Mouse (Mus musculus): ENCODE data around the gene Grik3.

Grik3 gene

DNA sequence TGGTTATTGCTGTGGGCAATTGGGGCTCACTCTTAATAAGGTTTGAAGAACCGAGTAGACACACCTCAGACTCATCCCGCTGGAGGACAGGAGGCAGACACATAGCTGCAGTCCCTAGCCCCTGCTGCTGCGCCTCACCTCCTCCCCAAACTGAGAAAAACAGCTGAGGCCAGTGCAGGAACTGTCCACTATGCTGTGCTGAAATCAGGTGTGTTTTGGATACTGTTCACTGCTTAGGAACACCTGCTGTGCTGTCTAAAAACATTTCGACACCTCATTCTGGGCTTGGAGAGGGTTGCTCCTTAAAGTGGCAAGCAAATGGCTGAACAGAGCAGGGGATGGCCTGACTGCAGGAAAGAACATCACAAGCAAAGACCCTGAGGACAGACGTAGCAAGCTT is 57.7 kb downstream of the Grik3 start:
- DNase-seq, result no peak

- no peak for DNase-seq
Observed at GRCm38 (mm10) chr4:125553754-125554153, 63.3 kb downstream of the Grik3 start.

- no peak for DNase-seq
Observed at GRCm38 (mm10) chr4:125556405-125557308, 66.2 kb downstream of the Grik3 start.

DNA sequence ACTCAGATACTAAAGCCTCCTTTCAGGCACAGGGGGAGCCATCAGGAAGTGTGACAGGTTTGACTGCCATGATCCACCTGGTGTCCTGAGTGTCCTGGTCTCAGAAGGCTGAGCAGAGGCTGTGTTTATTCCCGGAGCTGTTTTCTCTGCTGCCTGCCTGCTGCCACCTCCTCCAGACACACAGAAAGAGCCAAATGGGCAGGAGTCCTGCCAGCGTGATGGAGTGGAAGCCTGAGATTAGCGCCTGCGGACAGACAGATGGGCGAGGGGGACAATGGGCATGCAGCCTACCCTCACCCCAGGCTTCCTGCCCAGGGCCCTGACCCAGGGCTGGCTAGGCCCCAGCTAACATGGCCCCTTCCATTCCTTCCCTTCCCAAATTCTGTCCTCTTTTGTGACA is 69.1 kb downstream of the Grik3 start:
- no peak for DNase-seq

DNA sequence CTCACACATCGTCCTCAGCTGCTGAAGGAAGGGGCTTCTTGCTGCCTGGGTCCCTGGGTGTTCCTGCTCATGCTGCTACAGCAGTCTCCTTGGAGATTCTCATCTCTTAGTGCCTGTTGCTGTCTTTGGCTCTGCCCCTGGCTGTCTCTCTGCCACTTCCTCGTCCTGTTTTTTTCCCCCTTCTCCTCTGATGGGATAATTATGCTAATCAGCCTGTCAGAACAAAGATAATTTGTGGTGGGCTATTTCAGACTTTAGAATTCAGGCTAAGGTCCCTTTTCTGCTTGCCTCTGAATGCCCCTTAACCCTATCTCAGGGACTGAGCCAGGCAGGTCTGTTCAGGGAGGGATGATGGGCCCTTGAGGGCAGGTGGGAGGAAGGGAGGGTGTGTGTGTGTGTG is 70.3 kb downstream of the Grik3 start:
- DNase-seq, result no peak

GRCm38 (mm10) chr4:125563579-125563978 is 73.1 kb downstream of the Grik3 start:
- DNase-seq, result no peak

DNA sequence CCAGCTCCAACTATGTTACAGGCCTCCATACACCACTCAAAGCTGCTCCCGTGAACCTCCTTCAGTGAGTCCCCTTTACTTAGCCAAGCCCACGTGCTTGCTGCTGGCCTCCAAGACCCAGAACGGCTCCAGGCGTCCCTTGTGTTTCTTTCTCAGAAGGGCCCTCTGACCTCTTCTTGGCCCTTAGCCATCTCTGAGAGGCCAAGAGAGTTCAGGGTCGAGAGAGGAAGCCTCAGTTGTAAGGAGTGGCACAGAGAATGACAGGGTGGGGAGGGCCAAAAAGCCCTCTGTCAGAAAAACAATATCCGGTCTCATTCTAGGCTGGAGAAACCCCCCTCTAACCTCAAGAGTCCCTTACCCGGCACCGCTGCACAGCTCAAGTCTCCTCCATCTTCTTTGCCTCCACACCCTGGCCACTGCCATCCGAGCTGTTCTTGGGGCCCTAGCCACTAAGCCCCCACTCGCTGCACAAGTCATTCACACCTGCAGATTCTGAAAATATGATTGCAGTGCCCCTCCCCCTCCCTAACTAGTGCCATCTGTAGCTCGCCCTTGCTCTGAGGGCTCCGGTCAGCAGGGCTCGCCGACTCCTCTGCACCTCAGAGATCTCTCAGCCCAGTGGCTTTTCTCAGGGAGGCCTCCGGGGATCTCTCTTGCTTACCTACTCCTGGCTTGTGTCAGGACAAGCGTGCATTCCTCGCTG is 73.7 kb downstream of the Grik3 start:
- DNase-seq, result no peak

- DNase-seq, result no peak
Observed at GRCm38 (mm10) chr4:125565711-125566439, 75.4 kb downstream of the Grik3 start.

- no peak for DNase-seq
Observed at GRCm38 (mm10) chr4:125568210-125568609, 77.7 kb downstream of the Grik3 start.

GRCm38 (mm10) chr4:125571651-125572311 is 81.3 kb downstream of the Grik3 start:
- DNase-seq, result no peak

DNA sequence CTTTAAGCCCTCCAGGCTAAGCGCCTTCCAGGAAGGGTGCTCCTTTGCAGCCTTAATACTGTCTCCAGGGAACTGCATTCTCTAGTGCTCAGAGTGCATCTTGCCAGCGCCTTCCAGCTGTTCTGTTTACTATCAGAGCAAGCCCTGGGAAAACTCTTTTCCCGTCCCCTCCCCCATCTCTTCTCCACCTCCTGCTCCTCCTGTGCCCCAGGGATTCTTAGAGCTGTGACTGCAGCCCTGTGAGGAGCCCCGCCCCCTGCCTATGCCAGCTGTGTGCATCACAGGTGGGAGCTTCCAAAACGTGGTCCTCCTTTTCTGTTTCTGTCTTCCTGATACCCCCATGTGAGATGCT is 81.8 kb downstream of the Grik3 start:
- DNase-seq, result no peak

DNA sequence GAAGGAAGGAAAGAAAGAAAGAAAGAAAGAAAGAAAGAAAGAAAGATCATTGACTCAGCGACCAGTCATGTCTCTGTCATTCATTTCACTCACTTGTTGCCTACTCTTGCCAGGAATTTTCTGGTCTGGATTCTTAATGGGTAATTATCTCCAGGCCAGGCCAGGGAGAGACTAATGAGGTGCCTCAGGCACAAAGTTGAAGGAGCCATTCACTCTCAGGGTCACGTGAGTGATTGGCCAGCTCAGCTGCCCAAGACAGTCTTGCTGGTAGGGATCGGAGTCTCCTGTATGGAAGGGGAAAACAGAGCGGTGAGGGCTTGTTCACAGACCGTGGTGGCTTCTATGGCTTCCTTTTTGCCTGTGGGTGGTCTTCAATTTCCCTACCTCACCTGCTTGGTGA is 82.5 kb downstream of the Grik3 start:
- DNase-seq, result no peak

DNA sequence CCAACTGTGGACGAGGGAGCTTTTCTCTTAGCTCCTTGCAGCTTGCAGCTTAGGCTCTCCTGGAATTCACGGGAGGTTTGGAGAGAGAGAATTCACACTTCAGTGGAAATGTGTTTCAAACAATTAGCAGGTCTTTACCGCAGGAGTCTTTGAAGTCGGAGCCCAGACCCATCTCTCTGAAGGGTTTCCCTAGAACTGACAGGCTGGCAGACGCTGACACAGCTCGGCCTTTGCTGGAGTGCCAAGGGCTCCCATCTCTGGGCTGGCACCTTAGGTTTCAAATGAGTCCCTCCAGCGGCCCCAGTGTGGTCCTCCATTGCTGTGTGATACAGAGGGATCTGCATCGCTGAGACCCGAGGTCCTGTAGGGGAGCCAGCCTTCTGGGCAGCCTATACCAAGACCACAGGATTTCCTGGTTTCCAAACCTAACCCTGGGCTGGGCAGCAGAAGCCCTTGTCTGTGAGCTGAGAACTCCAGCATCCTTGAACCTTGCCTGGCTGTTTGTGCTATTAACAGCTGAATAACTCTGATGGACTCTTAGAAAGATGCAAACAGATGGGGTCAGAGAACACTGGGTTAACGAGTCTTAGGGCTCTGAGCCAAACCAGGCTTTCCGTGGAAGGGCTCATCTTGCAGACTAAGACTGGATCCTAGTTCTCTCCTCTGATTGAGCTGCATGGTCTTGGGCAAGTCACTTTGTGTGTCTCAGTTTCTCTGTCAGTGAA is 83.6 kb downstream of the Grik3 start:
- DNase-seq, result no peak

DNA sequence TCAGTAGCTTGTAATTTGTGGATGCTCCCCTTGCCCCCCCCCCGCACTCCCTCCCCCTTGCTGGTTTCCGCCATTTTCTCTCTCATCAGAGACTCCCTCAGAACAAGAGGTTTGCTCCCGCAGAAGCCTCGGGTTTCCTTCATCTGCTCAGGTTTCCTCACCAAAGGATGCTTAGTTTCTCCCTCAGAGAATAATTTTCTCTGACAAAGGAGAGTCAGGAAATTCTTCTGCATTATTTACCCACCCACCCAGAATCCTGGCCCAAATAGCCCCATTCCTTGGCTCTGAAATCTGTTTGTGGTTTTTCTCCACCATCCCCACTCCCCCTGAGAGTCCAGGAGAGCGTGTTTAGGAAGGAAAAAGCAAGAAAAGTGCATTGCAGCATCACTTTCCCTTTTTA is 89.8 kb downstream of the Grik3 start:
- no peak for DNase-seq

- no peak for DNase-seq
Observed at GRCm38 (mm10) chr4:125583272-125583671, 92.8 kb downstream of the Grik3 start.

DNA sequence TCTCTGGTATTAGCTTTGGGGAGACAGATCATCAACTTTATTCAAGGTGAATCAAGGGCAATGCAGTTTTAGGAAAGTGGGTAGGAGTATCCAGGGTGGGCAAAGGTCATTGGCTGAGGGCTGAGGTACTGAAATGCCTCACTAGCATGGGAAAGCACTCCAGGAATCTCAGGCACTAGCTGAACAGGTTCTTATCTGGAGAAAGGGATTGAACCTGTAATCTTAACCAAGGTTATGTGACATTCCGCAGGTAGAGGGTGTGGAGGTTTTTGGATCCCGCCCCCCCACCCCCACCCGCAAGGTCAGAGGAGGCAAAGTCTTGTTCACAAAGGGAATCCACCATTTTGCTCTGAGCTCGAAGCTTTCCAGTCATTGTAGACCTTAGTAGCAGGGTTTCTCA is 93.4 kb downstream of the Grik3 start:
- no peak for DNase-seq

- DNase-seq, result no peak
Observed at GRCm38 (mm10) chr4:125584676-125585075, 94.2 kb downstream of the Grik3 start.

DNA sequence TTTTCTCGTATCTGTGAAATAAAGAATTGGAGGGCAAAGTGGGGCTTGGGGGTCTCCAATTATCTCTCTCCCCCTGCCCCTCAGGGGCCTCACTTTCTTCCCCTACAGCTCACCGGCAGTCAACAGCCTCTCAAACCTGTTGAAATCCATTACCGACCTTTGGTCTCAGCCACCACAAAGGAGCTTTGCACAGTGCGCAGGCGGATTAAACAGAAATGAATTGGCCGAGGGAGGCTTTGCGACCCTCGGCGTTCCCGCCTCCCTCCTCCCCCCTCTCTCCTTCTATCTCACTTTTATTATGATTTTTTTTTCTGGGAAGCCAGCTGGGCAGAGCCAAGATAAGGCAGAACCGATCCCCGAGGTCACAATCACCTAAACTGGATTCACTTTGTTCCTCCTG is 97.1 kb downstream of the Grik3 start:
- DNase-seq, result no peak

- DNase-seq, result no peak
Observed at GRCm38 (mm10) chr4:125590241-125590919, 99.9 kb downstream of the Grik3 start.

DNA sequence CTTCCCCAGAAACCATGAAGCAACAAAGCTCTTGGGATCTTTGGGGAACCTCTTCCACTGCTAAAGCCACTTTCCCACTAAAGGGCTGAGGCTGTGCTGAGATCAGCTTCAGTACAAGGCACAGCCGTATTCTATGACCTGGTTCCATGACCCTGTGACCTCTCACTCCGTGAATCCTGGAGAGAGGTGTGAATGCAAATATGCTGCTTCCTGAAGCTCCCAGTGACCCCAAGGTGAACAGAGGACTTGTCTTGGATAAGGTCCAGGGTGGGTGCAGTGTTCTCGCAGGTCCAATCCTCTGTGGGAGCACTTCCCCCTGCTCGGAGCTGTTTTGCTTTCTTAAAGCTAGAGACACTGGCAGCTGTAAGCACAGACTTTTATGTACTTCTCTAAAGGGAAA is 102.2 kb downstream of the Grik3 start:
- DNase-seq, result no peak

DNA sequence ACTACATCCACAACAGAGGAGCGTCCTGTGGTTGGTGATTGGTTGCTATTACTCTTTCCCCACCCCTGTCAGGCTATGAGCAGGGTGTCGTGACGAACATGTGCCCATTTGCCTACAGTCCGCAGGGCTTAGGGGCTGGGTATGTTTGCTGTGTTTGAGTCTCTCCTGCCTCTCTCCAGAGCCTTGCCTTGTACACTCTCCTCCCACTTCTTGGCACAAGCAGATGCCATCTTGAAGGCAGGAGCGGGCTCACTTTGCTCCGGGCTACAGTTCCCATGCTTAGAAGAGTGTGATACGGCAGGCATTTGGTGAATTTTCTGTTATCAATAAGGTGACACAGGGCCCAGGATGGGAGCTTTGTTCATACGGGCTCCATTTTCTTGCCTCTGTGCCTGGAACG is 104.5 kb downstream of the Grik3 start:
- DNase-seq, result no peak

DNA sequence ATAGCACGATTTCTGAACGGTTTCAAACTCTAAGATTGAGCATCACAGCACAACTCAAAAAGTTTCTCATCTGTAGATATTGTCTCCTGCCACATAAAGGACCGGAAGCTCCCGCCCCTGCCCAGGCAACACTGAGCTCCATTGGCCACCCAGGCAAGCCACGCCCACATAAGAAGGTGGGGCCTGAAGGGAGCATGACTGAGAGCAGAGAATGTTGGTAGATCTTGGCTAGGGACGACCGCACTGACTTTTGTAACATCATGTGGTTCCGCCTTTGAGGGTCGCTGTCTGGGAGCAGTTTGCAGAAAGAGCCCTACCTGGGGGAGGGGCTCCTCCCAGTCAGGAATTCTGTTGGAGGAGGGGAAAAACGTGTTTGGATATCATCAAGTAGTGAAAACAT is 108.2 kb downstream of the Grik3 start:
- no peak for DNase-seq

All from B cell, adult 2 months (primary cell).